Mouse (Mus musculus) frontal cortex, adult 2 months (tissue): ENCODE results near the gene Grb2. TPM values are rescaled to one million over a fixed set of nuclear protein-coding genes. Genes with fewer than 3 reads are reported as not detected.

ENCODE experiments used
- DNase-seq, 2 experiments: peaks; one replicate each; pipeline ENCODE4 v3.0.0; 2022; ENCODE audit warnings: low spot score in 1 of 2; ENCODE audit errors: extremely low spot score in 1 of 2
- polyA plus RNA-seq: library from polyadenylated mRNA; depleted of rRNA; stranded (reverse); fragments of >200 nt; gene quantifications from 2 replicates; pipeline ENCODE4 v1.2.3, GENCODE M21; 2012; rRNA removed

Gene Grb2
- polyA plus RNA-seq: 194 and 200 TPM in 2 replicates

- peak; percentile 91 to 97 for DNase-seq
Measured at GRCm38 (mm10) chr11:115708209-115708876, at the start of gene Grb2. Gene Grb2, minus strand, starts transcription at chr11:115708597.

- DNase-seq: no peak
Measured at GRCm38 (mm10) chr11:115753485-115753884, 45.1 kb upstream of the Grb2 start.

GRCm38 (mm10) chr11:115752653-115753052 is 44.3 kb upstream of the Grb2 start:
- no peak for DNase-seq

GRCm38 (mm10) chr11:115751725-115752124 is 43.3 kb upstream of the Grb2 start:
- no peak for DNase-seq

GRCm38 (mm10) chr11:115749834-115750233 is 41.4 kb upstream of the Grb2 start:
- DNase-seq: no peak

GRCm38 (mm10) chr11:115747351-115747750 is 39.0 kb upstream of the Grb2 start:
- no peak for DNase-seq

- DNase-seq: no peak
Measured at GRCm38 (mm10) chr11:115746762-115747161, 38.4 kb upstream of the Grb2 start.

GRCm38 (mm10) chr11:115746109-115746508 is 37.7 kb upstream of the Grb2 start:
- DNase-seq: no peak

- no peak for DNase-seq
Measured at GRCm38 (mm10) chr11:115744385-115744784, 36.0 kb upstream of the Grb2 start.

GRCm38 (mm10) chr11:115742926-115743325 is 34.5 kb upstream of the Grb2 start:
- DNase-seq: no peak

GRCm38 (mm10) chr11:115741070-115741469 is 32.7 kb upstream of the Grb2 start:
- no peak for DNase-seq

GRCm38 (mm10) chr11:115738275-115738885 is 30.0 kb upstream of the Grb2 start:
- DNase-seq: no peak

GRCm38 (mm10) chr11:115737608-115738208 is 29.3 kb upstream of the Grb2 start:
- no peak for DNase-seq

GRCm38 (mm10) chr11:115734041-115734686 is 25.8 kb upstream of the Grb2 start:
- peak in 1 of 2 experiments; percentile 37 for DNase-seq

GRCm38 (mm10) chr11:115723231-115723630 is 14.8 kb upstream of the Grb2 start:
- no peak for DNase-seq

- DNase-seq: peak; percentile 41 to 92
Measured at GRCm38 (mm10) chr11:115722638-115723037, 14.2 kb upstream of the Grb2 start.

GRCm38 (mm10) chr11:115717660-115718390 is 9.4 kb upstream of the Grb2 start:
- DNase-seq: peak in 1 of 2 experiments; percentile 32

- no peak for DNase-seq
Measured at GRCm38 (mm10) chr11:115716410-115717338, 8.3 kb upstream of the Grb2 start.

GRCm38 (mm10) chr11:115714491-115714890 is 6.1 kb upstream of the Grb2 start:
- peak in 1 of 2 experiments; percentile 76 for DNase-seq

GRCm38 (mm10) chr11:115713447-115713846 is 5.0 kb upstream of the Grb2 start:
- DNase-seq: no peak
